In genomic region chr19:16132340-16132790, GRCm38 (mm10) we compare ENCODE assay signal across 8 mouse cellular contexts. TPM values are rescaled to one million over a fixed set of nuclear protein-coding genes. Genes with fewer than 3 reads are reported as not detected.
DNase-seq lines count a peak whose midpoint lies in the region; ATAC-seq and TF ChIP-seq lines count a peak whose summit lies in the region.

No protein-coding gene starts in this region.

- H3K4me1 ChIP-seq in embryonic facial prominence, embryonic 13.5 days, result peaks cover 29% of the 10 kb centered on the region
- peaks cover 20% of the 10 kb centered on the region; the same call in 1 of the 2 replicates for H3K4me1 ChIP-seq in limb, embryonic 15.5 days
- peaks cover 6% of the 10 kb centered on the region; the same call in 1 of the 2 replicates for H3K4me1 ChIP-seq in midbrain, postnatal 0 days (ENCODE audit: insufficient read depth, low read length)

- peak overlapping the region; percentile 98 for H3K27ac ChIP-seq in embryonic facial prominence, embryonic 13.5 days
- H3K27ac ChIP-seq in limb, embryonic 15.5 days, result peak overlapping the region; percentile 97
- peak overlapping the region; percentile 99 for H3K27ac ChIP-seq in midbrain, postnatal 0 days (ENCODE audit: low read depth, low read length)

- H3K36me3 ChIP-seq in embryonic facial prominence, embryonic 13.5 days, result no peaks in the 10 kb centered on the region
- H3K36me3 ChIP-seq in limb, embryonic 15.5 days, result no peaks in the 10 kb centered on the region
- no peaks in the 10 kb centered on the region for H3K36me3 ChIP-seq in midbrain, postnatal 0 days (ENCODE audit: insufficient read depth, low read length)

- under 1% methylated on average over 36 of the region's 57 CpGs for WGBS in embryonic facial prominence, embryonic 13.5 days
- under 1% methylated on average over 37 of the region's 57 CpGs for WGBS in limb, embryonic 15.5 days
- under 1% methylated on average over 26 of the region's 57 CpGs for WGBS in midbrain, postnatal 0 days

- peak overlapping the region; percentile 92 for H3K4me3 ChIP-seq in embryonic facial prominence, embryonic 13.5 days
- H3K4me3 ChIP-seq in limb, embryonic 15.5 days, result peak overlapping the region; percentile 81
- H3K4me3 ChIP-seq in midbrain, postnatal 0 days (ENCODE audit: low read depth, low read length), result peak overlapping the region; percentile 90

- no peaks in the 10 kb centered on the region for H3K27me3 ChIP-seq in embryonic facial prominence, embryonic 13.5 days
- no peaks in the 10 kb centered on the region for H3K27me3 ChIP-seq in limb, embryonic 15.5 days
- no peaks in the 10 kb centered on the region for H3K27me3 ChIP-seq in midbrain, postnatal 0 days (ENCODE audit: insufficient read depth, low read length)

- no peak; the same call in 1 of the 2 replicates for TF ChIP-seq CTCF in midbrain, postnatal 0 days (IDR thresholded peaks at IDR 0.05)

- H3K4me2 ChIP-seq in embryonic facial prominence, embryonic 13.5 days, result peak overlapping the region; percentile 66
- H3K4me2 ChIP-seq in limb, embryonic 15.5 days, result peak overlapping the region; percentile 61
- peak overlapping the region; percentile 72 for H3K4me2 ChIP-seq in midbrain, postnatal 0 days (ENCODE audit: low read depth, low read length, poor library complexity, severe bottlenecking)

- peak; percentile 92 for ATAC-seq in embryonic facial prominence, embryonic 13.5 days (ENCODE audit: insufficient number of reproducible peaks, insufficient read depth, low FRiP score, low TSS enrichment, low read depth)
- peak; percentile 94 for ATAC-seq in limb, embryonic 15.5 days (ENCODE audit: insufficient number of reproducible peaks, low FRiP score, low TSS enrichment, low read depth)
- ATAC-seq in midbrain, postnatal 0 days (ENCODE audit: low FRiP score), result peak; percentile 90

- DNase-seq in layer of hippocampus, adult 11-12 months (ENCODE audit: low spot score), result peak; percentile 89
- DNase-seq in layer of hippocampus, adult 9-10 months (ENCODE audit: low spot score), result no peak
- peak; percentile 81 for DNase-seq in heart, adult 8-10 months (ENCODE audit: low spot score)
- DNase-seq in kidney, adult 9 months, result peak; percentile 92
- DNase-seq in midbrain, postnatal 0 days (ENCODE audit: low spot score), result peak; percentile 92
- peak; percentile 70 for DNase-seq in spleen, postnatal 14 days (ENCODE audit: low spot score in 2 of 2)

- no peaks in the 10 kb centered on the region for H3K9me3 ChIP-seq in embryonic facial prominence, embryonic 13.5 days
- no peaks in the 10 kb centered on the region for H3K9me3 ChIP-seq in limb, embryonic 15.5 days
- H3K9me3 ChIP-seq in midbrain, postnatal 0 days (ENCODE audit: low read length), result no peaks in the 10 kb centered on the region

- H3K9ac ChIP-seq in embryonic facial prominence, embryonic 13.5 days, result peak overlapping the region; percentile 98
- peak overlapping the region; percentile 85 for H3K9ac ChIP-seq in limb, embryonic 15.5 days
- H3K9ac ChIP-seq in midbrain, postnatal 0 days (replicated peaks; ENCODE audit: low read length, poor library complexity, severe bottlenecking), result peak overlapping the region; percentile 99

RNA-seq across cellular contexts. Expression of gene Gnaq, which starts 0.3 kb away (rescaled TPM):
- polyA plus RNA-seq in embryonic facial prominence, embryonic 13.5 days (2015; fragmentation: Nextera tagmentation; extraction: Ambion mirVana), result 29.9 and 34.6 TPM in 2 replicates
- total RNA-seq in heart, adult 8-10 months (2022), result 10 to 100 TPM; 20.5 to 23.7 (median 21.6) TPM
- 25.4 and 33.0 TPM in 2 replicates for polyA plus RNA-seq in limb, embryonic 15.5 days (2015; fragmentation: Nextera tagmentation; extraction: Ambion mirVana)
- total RNA-seq in midbrain, postnatal 0 days (2014; rRNA removed), result 120 and 154 TPM in 2 replicates
- polyA plus RNA-seq in midbrain, postnatal 0 days (2015; fragmentation: Nextera tagmentation; extraction: Ambion mirVana), result 81.6 and 89.3 TPM in 2 replicates
